Mouse (Mus musculus) testis, postnatal 10 days (tissue): Measurements from ENCODE around the gene Cst12.
"Not testable (repeated sequence)": the region's sequence is repeated elsewhere in the genome, so short reads cannot be mapped to it uniquely, and the experiment has no call there.

Experiments used
- DNase-seq: peaks from one replicate; pipeline ENCODE4 v3.0.0; 2021; ENCODE audit warnings: low spot score

Gene Cst12

GRCm38 (mm10) chr2:148789142-148789541 lies at the start of gene Cst12:
Cst12 (plus strand) TSS chr2:148789361.
- peak; percentile 65 for DNase-seq

DNA sequence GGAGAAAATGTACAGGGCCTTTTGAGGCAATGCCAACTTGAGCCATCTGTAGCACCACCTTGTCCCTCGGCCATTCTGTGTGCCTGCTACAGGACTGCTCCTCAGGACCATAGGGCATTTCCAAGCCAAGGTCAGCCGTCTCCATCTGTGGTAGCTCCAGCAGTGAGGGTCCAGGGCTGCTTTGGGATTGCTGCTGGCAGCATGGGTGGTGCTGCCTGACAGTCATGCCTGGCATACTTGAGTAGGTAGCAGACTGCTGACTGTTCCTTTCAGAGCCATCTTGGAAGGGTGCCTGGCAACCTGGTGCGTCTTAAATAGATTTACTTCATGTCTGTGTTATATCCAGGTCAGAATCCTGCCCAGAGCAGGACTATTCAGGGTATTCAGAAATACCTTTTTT lies 46.2 kb upstream of the Cst12 start:
- DNase-seq: no peak

GRCm38 (mm10) chr2:148743846-148744407 lies 45.2 kb upstream of the Cst12 start:
- DNase-seq: no peak

DNA sequence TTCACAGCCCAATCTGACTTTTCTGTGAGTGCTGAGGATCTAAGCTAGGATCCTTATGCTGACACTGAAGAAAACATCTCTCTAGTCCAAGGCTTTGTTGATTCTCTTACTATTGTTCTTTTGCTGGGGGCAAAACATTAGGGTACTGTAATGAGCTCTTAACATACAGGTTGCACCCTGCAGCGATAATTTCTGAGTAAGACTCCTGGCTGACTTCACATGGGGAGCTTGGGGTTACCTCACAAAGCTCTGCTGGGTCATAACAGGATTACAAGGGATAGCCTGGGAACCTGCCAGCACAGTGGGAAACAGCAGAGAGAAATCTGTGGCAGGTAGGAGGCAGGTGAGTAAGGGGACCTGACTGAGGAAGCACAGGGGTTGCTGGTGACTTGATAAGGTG lies 39.1 kb upstream of the Cst12 start, which contains the start of gene Cstl1:
Gene Cstl1 (plus strand): TSS at position 301 of the 400 bp plus-strand sequence.
- DNase-seq: no peak

- peak; percentile 78 for DNase-seq
Measured at GRCm38 (mm10) chr2:148751893-148752813, 37.0 kb upstream of the Cst12 start.

DNA sequence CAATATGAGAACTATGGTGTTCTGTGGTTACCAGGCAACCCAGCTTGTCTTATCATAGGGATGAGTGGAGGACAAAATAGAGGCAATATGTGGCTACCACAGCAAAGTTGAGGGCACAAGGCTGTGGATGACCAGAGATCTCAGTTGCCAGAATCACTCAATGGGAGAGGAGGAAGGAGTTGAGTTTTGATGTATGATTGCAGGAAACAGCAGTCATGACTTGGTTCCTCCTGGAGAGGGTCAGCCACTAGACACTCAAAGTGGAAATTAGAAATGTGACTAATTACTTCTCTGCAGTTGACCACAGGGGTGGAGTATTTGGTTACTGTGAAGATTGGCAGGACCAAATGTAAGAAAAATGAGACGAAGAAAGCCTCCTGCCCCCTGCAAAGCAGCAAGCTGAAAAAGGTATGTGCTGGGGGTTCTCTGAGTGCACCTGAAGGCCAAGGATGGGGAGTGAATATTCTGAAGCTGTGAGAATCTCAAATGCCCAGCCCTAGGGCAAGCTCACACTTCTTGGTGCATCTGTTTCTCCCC lies 34.8 kb upstream of the Cst12 start:
- no peak for DNase-seq

- no peak for DNase-seq
Measured at GRCm38 (mm10) chr2:148763648-148764388, 25.3 kb upstream of the Cst12 start.

GRCm38 (mm10) chr2:148771397-148771796 lies 17.8 kb upstream of the Cst12 start, which contains the start of gene Cst11:
Cst11 (minus strand) TSS chr2:148771497.
- DNase-seq: not testable (repeated sequence)

DNA sequence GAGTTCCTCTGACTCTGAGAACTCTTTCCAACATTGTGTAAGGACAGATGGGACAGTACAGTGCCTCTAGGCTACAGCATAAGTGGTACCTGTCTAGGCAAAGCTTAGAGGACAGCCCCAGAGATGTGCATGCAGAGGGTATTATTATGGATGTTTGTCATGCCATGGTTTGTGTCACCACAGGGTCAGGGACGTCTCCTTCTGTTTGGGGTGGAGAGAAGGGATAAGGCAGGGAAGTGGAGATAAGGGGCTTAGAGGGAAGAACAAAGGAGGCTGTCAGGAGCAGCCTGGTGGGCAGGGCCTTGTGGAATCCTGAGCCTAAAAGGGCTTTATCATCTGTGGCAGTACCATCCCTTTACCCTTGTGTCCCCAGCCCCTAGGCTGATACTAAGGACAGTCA lies 7.5 kb upstream of the Cst12 start, which contains the start of gene 8030411F24Rik:
Gene 8030411F24Rik (plus strand): TSS at position 301 of the 400 bp plus-strand sequence.
- DNase-seq: no peak

DNA sequence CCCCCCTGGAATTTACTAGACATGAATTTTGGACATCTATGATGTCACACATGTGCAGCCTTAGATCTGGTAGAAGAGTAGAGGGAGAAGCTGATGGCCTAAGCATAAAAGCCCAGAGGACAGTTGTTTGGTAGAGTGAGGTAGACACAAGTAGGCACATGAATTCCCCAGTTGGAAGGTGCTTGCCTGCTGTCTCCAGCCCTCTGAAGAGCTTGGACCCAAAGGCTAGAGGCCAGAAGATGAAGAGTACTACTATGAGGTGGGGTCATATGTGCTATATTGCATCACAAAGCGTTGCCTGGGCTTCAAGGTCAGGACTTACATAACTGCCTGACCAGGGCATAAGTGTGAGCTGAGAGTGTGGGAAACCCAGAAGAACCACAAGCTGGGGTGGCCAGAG lies 9.3 kb downstream of the Cst12 start, which contains the start of gene Cst8:
Gene Cst8 (plus strand): TSS at position 301 of the 400 bp plus-strand sequence.
- no peak for DNase-seq

GRCm38 (mm10) chr2:148801491-148801921 lies 12.3 kb downstream of the Cst12 start:
- DNase-seq: no peak

GRCm38 (mm10) chr2:148806696-148807095 lies 17.5 kb downstream of the Cst12 start:
- no peak for DNase-seq

DNA sequence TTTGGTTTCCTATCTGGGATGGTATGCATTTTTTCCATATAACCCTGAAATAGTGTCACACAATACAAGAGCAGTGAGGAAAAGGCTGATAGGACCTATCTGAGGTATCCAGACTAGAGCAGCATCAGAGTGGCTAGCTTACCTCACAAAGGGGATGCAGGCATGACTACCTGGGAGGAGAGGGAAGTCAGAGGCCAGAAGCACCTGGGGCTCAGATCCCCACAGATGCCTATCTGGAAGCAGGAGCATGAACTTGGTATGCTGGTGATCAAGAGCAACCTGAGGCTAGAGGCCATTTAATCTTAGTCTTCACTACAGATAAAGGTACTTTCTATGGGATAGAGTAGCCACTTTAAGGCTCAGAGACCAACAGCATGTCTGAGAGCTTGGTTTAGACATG lies 30.7 kb downstream of the Cst12 start, which contains the start of gene Cst13:
Gene Cst13 (plus strand): TSS at position 173 of the 400 bp plus-strand sequence.
- no peak for DNase-seq

GRCm38 (mm10) chr2:148825986-148826385 lies 36.8 kb downstream of the Cst12 start:
- DNase-seq: no peak

DNA sequence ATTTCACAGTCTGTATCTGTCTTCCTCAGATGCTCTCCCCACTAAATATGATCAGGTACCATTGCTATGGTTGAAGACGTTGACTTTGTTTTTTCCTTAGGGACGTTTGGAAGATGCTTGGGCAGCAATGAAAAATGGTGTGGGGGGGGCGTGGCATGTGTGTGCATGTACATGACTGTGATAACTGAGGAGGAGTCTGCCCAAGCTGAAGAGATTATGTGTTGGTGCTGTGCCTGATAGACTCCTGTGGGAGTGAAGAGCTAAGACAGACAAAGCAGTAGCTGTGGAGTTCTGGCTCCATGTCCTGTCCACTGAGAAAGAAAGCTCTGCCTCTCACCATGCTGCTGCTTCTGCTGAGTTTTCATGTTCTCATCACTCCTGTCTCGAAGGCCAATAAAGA lies 45.8 kb downstream of the Cst12 start, which contains the start of gene Cst9:
Gene Cst9 (plus strand): TSS at position 236 of the 400 bp plus-strand sequence.
- DNase-seq: peak; percentile 65

DNA sequence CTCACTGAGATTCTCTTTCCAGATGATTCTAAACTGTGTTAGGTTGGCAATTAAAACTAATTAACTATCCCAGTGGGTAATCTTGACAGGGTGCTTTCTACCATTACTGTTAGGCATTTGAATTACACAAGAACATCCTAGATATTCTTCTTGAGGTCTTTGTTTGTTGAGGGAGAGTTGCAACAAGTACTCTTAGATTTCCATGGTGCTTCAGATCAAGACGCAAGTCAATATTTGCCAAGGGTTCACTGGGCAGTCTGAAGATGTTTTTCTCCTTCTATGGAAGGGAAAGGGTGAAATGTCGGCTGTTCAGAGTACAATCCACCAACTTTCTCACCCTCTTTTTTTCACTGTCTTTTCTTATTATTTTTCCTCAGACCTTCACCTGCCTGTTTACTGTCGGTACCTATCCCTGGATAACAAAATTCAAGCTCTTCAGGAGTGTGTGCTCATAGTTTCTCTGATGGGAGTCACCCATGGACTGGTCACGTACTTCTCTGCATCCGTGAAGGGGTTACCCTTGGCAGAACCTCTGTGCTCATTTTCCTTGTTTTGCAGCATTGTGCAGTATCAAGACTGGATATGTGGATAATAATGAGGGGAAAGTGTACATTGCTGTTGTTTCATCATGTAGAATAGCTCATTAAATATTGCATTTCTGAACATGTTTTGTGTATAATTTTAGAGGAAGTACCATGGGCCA lies 49.1 kb downstream of the Cst12 start:
- no peak for DNase-seq

GRCm38 (mm10) chr2:148839224-148839623 lies 50.1 kb downstream of the Cst12 start:
- DNase-seq: no peak
